Mouse (Mus musculus) neural tube, embryonic 11.5 days (tissue): ENCODE measurements around the gene Gm21985. TPM values are rescaled to one million over a fixed set of nuclear protein-coding genes. Genes with fewer than 3 reads are reported as not detected.
"Not testable (repeated sequence)": the region's sequence is repeated elsewhere in the genome, so short reads cannot be mapped to it uniquely, and the experiment has no call there.

Experiments
- ATAC-seq: fragments of 200-750 bp; cut with Nextera tagmentation; 2 replicates; pipeline ENCODE4 v1.8.0; 2017; ENCODE audit warnings: moderate number of reproducible peaks, mild to moderate bottlenecking, moderate TSS enrichment, moderate library complexity; ENCODE audit not compliant: insufficient read depth, low FRiP score, low TSS enrichment
- DNase-seq: peaks from one replicate; pipeline ENCODE4 v3.0.0-alpha.2; 2015; ENCODE audit warnings: low spot score
- H3K27ac ChIP-seq: fragments of 300-500 bp; sonication (generic); 2 replicates; pipeline ENCODE4 v1.5.1; 2014; ENCODE audit warnings: low read depth, mild to moderate bottlenecking, low read length
- H3K27me3 ChIP-seq: fragments of 300-500 bp; sonication (generic); 2 replicates; pipeline ENCODE4 v1.6.1; 2014; ENCODE audit warnings: mild to moderate bottlenecking, low read length, mixed read lengths; ENCODE audit not compliant: control insufficient read depth, insufficient read depth
- H3K36me3 ChIP-seq: fragments of 300-500 bp; sonication (generic); 2 replicates; pipeline ENCODE4 v1.6.1; 2014; ENCODE audit warnings: mild to moderate bottlenecking, low read length, moderate library complexity, mixed read lengths; ENCODE audit not compliant: control insufficient read depth, insufficient read depth
- H3K4me1 ChIP-seq: fragments of 300-500 bp; sonication (generic); 2 replicates; pipeline ENCODE4 v1.6.1; 2014; ENCODE audit warnings: low read length, mixed read lengths; ENCODE audit not compliant: control insufficient read depth, insufficient read depth
- H3K4me2 ChIP-seq: fragments of 300-500 bp; sonication (generic); 2 replicates; pipeline ENCODE4 v1.6.1; 2014; ENCODE audit warnings: low read depth, mild to moderate bottlenecking, moderate library complexity
- H3K4me3 ChIP-seq: fragments of 300-500 bp; sonication (generic); 2 replicates; pipeline ENCODE4 v1.5.1; 2014; ENCODE audit warnings: low read depth, low read length
- H3K9ac ChIP-seq: fragments of 300-500 bp; sonication (generic); 2 replicates; pipeline ENCODE4 v1.6.1; 2014; ENCODE audit warnings: mild to moderate bottlenecking, low read length
- H3K9me3 ChIP-seq: fragments of 300-500 bp; sonication (generic); 2 replicates; pipeline ENCODE4 v1.6.1; 2016; ENCODE audit warnings: low read length; ENCODE audit not compliant: control insufficient read depth
- WGBS: fragments of 180-500 bp; shearing (Covaris S2); extraction: QIAGEN DNeasy Blood & Tissue Kit; methylation state at CpG from one replicate; pipeline ENCODE4 v1.1.7; 2014; 5-methylcytosine and 5-hydroxymethylcytosine counted together
- polyA plus RNA-seq: library from polyadenylated mRNA; unstranded; fragments of >200 nt; fragmentation: Nextera tagmentation; extraction: Ambion mirVana; gene quantifications from 2 replicates; pipeline ENCODE4 v1.2.1, GENCODE M21; 2014

The Gm21985 gene
- polyA plus RNA-seq, 1 experiment from 2014 or later, result not detected

- no peak for DNase-seq
- no peaks in the 10 kb centered on the region for H3K4me1 ChIP-seq
- no peaks in the 10 kb centered on the region for H3K27me3 ChIP-seq
- H3K9ac ChIP-seq, result no peak overlapping the region
- H3K4me2 ChIP-seq, result no peak overlapping the region
- H3K4me3 ChIP-seq, result no peak overlapping the region
- no peaks in the 10 kb centered on the region for H3K9me3 ChIP-seq
- ATAC-seq, result no peak
- no peaks in the 10 kb centered on the region for H3K36me3 ChIP-seq
- no peak overlapping the region for H3K27ac ChIP-seq
Measured at GRCm38 (mm10) chr2:112448510-112449059, 182.5 kb downstream of the Gm21985 start.

- Histone ChIP-seq H3K9ac (no peak overlapping the region), H3K4me3 (no peak overlapping the region), H3K36me3 (no peaks in the 10 kb centered on the region), H3K4me1 (no peaks in the 10 kb centered on the region), H3K4me2 (no peak overlapping the region), H3K27ac (no peak overlapping the region), H3K9me3 (no peaks in the 10 kb centered on the region), H3K27me3 (no peaks in the 10 kb centered on the region)
- whole genome bisulfite sequencing, result 33% methylated on average over 4 of the region's 4 CpGs
- DNase-seq (no peak), ATAC-seq (no peak)
Measured at GRCm38 (mm10) chr2:112449597-112450296, 183.6 kb downstream of the Gm21985 start.

GRCm38 (mm10) chr2:112452513-112452912 is 186.4 kb downstream of the Gm21985 start:
- not testable (repeated sequence) for H3K27ac ChIP-seq, H3K36me3 ChIP-seq, DNase-seq, H3K9ac ChIP-seq, H3K27me3 ChIP-seq, H3K4me3 ChIP-seq, H3K4me1 ChIP-seq, H3K4me2 ChIP-seq, H3K9me3 ChIP-seq, ATAC-seq

GRCm38 (mm10) chr2:112454125-112454861 is 188.2 kb downstream of the Gm21985 start:
- Histone ChIP-seq H3K9ac (peak overlapping the region; percentile 79), H3K27ac (no peak overlapping the region), H3K4me2 (peak overlapping the region; percentile 48), H3K4me3 (peak overlapping the region; percentile 80), H3K4me1 (no peaks in the 10 kb centered on the region; the same call in 1 of the 2 replicates), H3K27me3 (no peaks in the 10 kb centered on the region), H3K36me3 (no peaks in the 10 kb centered on the region), H3K9me3 (no peaks in the 10 kb centered on the region)
- DNase-seq (no peak), ATAC-seq (peak; percentile 54; the same call in 1 of the 2 replicates)
- WGBS, result 32% methylated on average over 17 of the region's 17 CpGs

- H3K36me3 ChIP-seq, result no peaks in the 10 kb centered on the region
- peak within 1 kb of the TSS; percentile 31; the same call in 1 of the 2 replicates for H3K27ac ChIP-seq
- H3K9ac ChIP-seq, result peak within 1 kb of the TSS; percentile 79
- under 1% methylated on average over 49 of the region's 49 CpGs for WGBS
- no peaks in the 10 kb centered on the region for H3K9me3 ChIP-seq
- ATAC-seq (peak; percentile 97), DNase-seq (peak; percentile 97)
- peak within 1 kb of the TSS; percentile 59 for H3K4me2 ChIP-seq
- H3K4me1 ChIP-seq, result no peaks in the 10 kb centered on the region; the same call in 1 of the 2 replicates
- no peaks in the 10 kb centered on the region for H3K27me3 ChIP-seq
- H3K4me3 ChIP-seq, result peak within 1 kb of the TSS; percentile 80
Measured at GRCm38 (mm10) chr2:112454862-112455564, 188.9 kb downstream of the Gm21985 start, which contains the start of gene Emc7. Gene Emc7, plus strand, starts transcription at chr2:112454997.

Other genes with a start within 250 kb of the Gm21985 start
- not detected in 2 replicates for gene Olfr1311, start 241.9 kb upstream of the Gm21985 start, polyA plus RNA-seq
- gene Olfr1312, start 216.1 kb upstream of the Gm21985 start, polyA plus RNA-seq, result not detected in 2 replicates
- gene Olfr1313, start 188.5 kb upstream of the Gm21985 start, polyA plus RNA-seq, result not detected in 2 replicates
- gene Olfr1314, start 169.5 kb upstream of the Gm21985 start, polyA plus RNA-seq, result not detected in 2 replicates
- not detected in 2 replicates for gene Olfr1315-ps1, start 150.9 kb upstream of the Gm21985 start, polyA plus RNA-seq
- not detected in 2 replicates for gene Olfr1316, start 131.3 kb upstream of the Gm21985 start, polyA plus RNA-seq
- gene Olfr1317, start 126.0 kb upstream of the Gm21985 start, polyA plus RNA-seq, result not detected in 2 replicates
- gene Olfr1318, start 112.1 kb upstream of the Gm21985 start, polyA plus RNA-seq, result not detected in 2 replicates
- gene Lpcat4, start 26.8 kb upstream of the Gm21985 start, polyA plus RNA-seq, result 9.7 and 12.8 TPM in 2 replicates
- gene Nutm1, start 7.0 kb upstream of the Gm21985 start, polyA plus RNA-seq, result not detected in 2 replicates
- 167 and 171 TPM in 2 replicates for gene Nop10, start 4.4 kb upstream of the Gm21985 start, polyA plus RNA-seq
- gene Slc12a6, start 489 bp upstream of the Gm21985 start, polyA plus RNA-seq, result 15.3 and 15.4 TPM in 2 replicates
- 122 and 124 TPM in 2 replicates for gene Emc4, start 101.7 kb downstream of the Gm21985 start, polyA plus RNA-seq
- gene Katnbl1, start 112.9 kb downstream of the Gm21985 start, polyA plus RNA-seq, result 54.6 and 55.2 TPM in 2 replicates
- 11.1 and 11.6 TPM in 2 replicates for gene Emc7, start 188.7 kb downstream of the Gm21985 start, polyA plus RNA-seq
- gene Chrm5, start 214.5 kb downstream of the Gm21985 start, polyA plus RNA-seq, result not detected in 2 replicates
- 7.7 and 7.8 TPM in 2 replicates for gene Aven, start 226.7 kb downstream of the Gm21985 start, polyA plus RNA-seq